Mouse (Mus musculus) liver, embryonic 14.5 days (tissue): ENCODE data around the gene Slc28a3.

ENCODE experiments used
- CTCF ChIP-seq: IDR thresholded peaks from 2 replicates; pipeline ENCODE4 v1.5.1; 2016; ENCODE audit warnings: antibody characterized with exemption, low read depth, control low read depth
- EP300 ChIP-seq: IDR thresholded peaks from 2 replicates; pipeline ENCODE4 v1.6.1; 2016; ENCODE audit warnings: antibody characterized with exemption, low read depth

GRCm38 (mm10) chr13:58524581-58524980, 86.1 kb downstream of the Slc28a3 start:
- TF ChIP-seq CTCF: peak; percentile 61
- no peak for TF ChIP-seq EP300
